Mouse (Mus musculus): ENCODE measurements around the gene Gimap1. TPM values are rescaled to one million over a fixed set of nuclear protein-coding genes. Genes with fewer than 3 reads are reported as not detected.

Gene Gimap1
- polyA plus RNA-seq (2014; fragmentation: Illumina TruSeq; extraction: RNeasy Lipid Tissue Mini Kit (QIAGEN cat#74804); ENCODE audit: low read depth, low replicate concordance): 2.8 TPM

GRCm38 (mm10) chr6:48738961-48739779, at the start of gene Gimap1:
TSS of gene Gimap1 (plus strand) at chr6:48739054.

DNA sequence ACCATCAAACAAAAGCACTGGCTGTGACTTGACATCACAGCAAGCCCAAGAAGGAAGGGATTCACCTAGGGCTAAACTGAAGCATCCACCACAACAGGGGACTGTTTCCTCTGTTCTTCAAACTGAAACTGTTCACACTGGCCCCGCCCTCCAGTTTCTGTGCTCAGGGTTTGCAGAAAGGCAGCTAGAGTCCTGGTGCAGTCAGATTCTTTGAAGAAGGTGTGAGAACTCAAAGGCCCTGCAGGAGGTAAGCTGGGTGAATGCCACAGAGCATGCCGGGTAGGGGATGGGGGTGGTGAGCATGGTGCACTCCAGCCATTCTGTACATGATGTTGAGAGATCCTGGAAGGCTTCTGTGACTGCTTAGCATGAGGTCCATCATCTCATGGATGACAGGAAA, 20.4 kb upstream of the Gimap1 start, which contains the start of the genes Gm28053 and Gimap7:
TSS of gene Gm28053 (plus strand) at position 153 of the 400 bp plus-strand sequence.
TSS of gene Gimap7 (plus strand) at position 167 of the 400 bp plus-strand sequence.

DNA sequence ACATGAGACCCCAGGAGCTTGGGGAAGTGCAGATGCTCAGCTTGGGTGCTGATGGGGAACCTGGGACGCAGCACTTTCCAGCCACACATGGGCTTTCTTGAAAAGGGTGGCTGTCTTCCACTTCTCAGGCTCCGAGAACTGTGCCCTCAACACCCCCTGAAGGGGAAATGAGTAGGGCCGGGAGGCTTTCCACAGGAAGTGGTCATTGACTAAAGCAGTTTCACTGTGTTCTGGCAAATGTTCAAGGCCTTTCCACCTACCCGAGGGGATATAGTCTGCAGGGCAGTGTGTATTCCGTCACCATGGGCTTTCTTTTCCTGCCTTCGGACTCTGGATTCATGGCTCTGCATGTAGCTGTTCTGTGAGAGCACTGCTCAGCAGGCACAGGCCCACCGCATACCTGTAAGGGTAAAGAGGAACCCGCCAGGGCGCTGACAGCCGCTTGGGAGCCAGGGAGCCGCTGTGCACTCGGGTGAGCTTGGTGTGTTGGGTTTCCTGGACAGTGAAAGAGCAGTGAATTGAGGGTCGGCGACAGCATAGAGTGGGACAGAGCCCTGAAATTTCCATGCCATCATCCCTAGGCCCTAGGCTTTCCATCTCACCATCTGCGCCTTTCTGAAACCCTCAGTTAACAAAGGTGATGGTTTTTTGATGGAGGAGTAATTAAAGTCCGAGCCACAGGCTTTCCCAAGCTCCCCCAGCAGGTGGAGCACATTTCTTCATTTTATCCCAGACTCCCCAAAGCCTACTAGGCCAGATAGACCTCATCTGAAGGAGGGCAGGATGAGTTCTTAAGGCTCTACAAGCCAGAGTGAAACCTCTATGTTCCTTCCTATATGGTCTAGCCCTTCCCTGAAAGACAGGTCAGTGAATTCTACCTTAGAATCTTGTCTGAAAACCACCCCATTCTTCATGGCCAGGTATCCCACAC, 7.4 kb downstream of the Gimap1 start, which contains the start of gene Gimap5:
TSS of gene Gimap5 (plus strand) at position 239 of the 931 bp plus-strand sequence.

DNA sequence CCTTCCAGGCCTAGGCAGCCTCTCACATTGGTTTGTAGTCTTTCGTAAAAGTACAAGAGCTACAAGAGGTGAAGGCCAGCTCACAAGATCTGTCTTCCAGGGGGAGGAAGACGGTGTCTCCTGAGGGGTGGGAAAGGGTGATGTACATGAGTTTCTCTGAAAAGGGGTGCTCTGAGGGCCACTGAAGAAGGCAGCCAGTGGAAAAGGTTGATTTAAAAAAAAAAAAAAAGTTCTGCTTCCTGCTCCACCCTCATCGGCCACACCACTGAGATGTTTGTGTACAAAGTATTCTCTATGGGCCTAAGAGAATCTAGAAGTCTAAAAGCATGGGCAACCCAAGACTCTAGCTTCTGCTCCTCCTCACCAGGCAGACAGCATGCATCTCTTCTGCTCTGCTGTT, 31.8 kb downstream of the Gimap1 start, which contains the start of gene Gimap3:
TSS of gene Gimap3 (minus strand) at position 156 of the 400 bp plus-strand sequence.

Other genes with a start within 250 kb of the Gimap1 start
- gene Atp6v0e2, start 201.4 kb upstream of the Gimap1 start, polyA plus RNA-seq (2014; fragmentation: Illumina TruSeq; extraction: RNeasy Lipid Tissue Mini Kit (QIAGEN cat#74804); ENCODE audit: low read depth, low replicate concordance): 55.5 TPM
- 8.5 TPM for gene Lrrc61, start 184.3 kb upstream of the Gimap1 start, polyA plus RNA-seq (2014; fragmentation: Illumina TruSeq; extraction: RNeasy Lipid Tissue Mini Kit (QIAGEN cat#74804); ENCODE audit: low read depth, low replicate concordance)
- 7.2 TPM for gene Rarres2, start 166.3 kb upstream of the Gimap1 start, polyA plus RNA-seq (2014; fragmentation: Illumina TruSeq; extraction: RNeasy Lipid Tissue Mini Kit (QIAGEN cat#74804); ENCODE audit: low read depth, low replicate concordance)
- gene Gm45021, start 149.4 kb upstream of the Gimap1 start, polyA plus RNA-seq (2014; fragmentation: Illumina TruSeq; extraction: RNeasy Lipid Tissue Mini Kit (QIAGEN cat#74804); ENCODE audit: low read depth, low replicate concordance): not detected
- 12.8 TPM for gene Repin1, start 145.2 kb upstream of the Gimap1 start, polyA plus RNA-seq (2014; fragmentation: Illumina TruSeq; extraction: RNeasy Lipid Tissue Mini Kit (QIAGEN cat#74804); ENCODE audit: low read depth, low replicate concordance)
- gene Gm44965, start 145.1 kb upstream of the Gimap1 start, polyA plus RNA-seq (2014; fragmentation: Illumina TruSeq; extraction: RNeasy Lipid Tissue Mini Kit (QIAGEN cat#74804); ENCODE audit: low read depth, low replicate concordance): not detected
- 0.12 TPM for gene Zfp775, start 137.0 kb upstream of the Gimap1 start, polyA plus RNA-seq (2014; fragmentation: Illumina TruSeq; extraction: RNeasy Lipid Tissue Mini Kit (QIAGEN cat#74804); ENCODE audit: low read depth, low replicate concordance)
- 0.35 TPM for gene AI854703, start 112.3 kb upstream of the Gimap1 start, polyA plus RNA-seq (2014; fragmentation: Illumina TruSeq; extraction: RNeasy Lipid Tissue Mini Kit (QIAGEN cat#74804); ENCODE audit: low read depth, low replicate concordance)
- gene Gimap8, start 91.8 kb upstream of the Gimap1 start, polyA plus RNA-seq (2014; fragmentation: Illumina TruSeq; extraction: RNeasy Lipid Tissue Mini Kit (QIAGEN cat#74804); ENCODE audit: low read depth, low replicate concordance): 33.4 TPM
- gene Gimap9, start 62.9 kb upstream of the Gimap1 start, polyA plus RNA-seq (2014; fragmentation: Illumina TruSeq; extraction: RNeasy Lipid Tissue Mini Kit (QIAGEN cat#74804); ENCODE audit: low read depth, low replicate concordance): 18.7 TPM
- gene Gimap4, start 54.5 kb upstream of the Gimap1 start, polyA plus RNA-seq (2014; fragmentation: Illumina TruSeq; extraction: RNeasy Lipid Tissue Mini Kit (QIAGEN cat#74804); ENCODE audit: low read depth, low replicate concordance): 218 TPM
- 106 TPM for gene Gimap6, start 30.8 kb upstream of the Gimap1 start, polyA plus RNA-seq (2014; fragmentation: Illumina TruSeq; extraction: RNeasy Lipid Tissue Mini Kit (QIAGEN cat#74804); ENCODE audit: low read depth, low replicate concordance)
- 4.4 TPM for gene Gm28053, start 20.4 kb upstream of the Gimap1 start, polyA plus RNA-seq (2014; fragmentation: Illumina TruSeq; extraction: RNeasy Lipid Tissue Mini Kit (QIAGEN cat#74804); ENCODE audit: low read depth, low replicate concordance)
- not detected for gene Gimap7, start 20.4 kb upstream of the Gimap1 start, polyA plus RNA-seq (2014; fragmentation: Illumina TruSeq; extraction: RNeasy Lipid Tissue Mini Kit (QIAGEN cat#74804); ENCODE audit: low read depth, low replicate concordance)
- gene Gimap5, start 7.1 kb downstream of the Gimap1 start, polyA plus RNA-seq (2014; fragmentation: Illumina TruSeq; extraction: RNeasy Lipid Tissue Mini Kit (QIAGEN cat#74804); ENCODE audit: low read depth, low replicate concordance): 10.3 TPM
- 1.2 TPM for gene Gimap3, start 31.8 kb downstream of the Gimap1 start, polyA plus RNA-seq (2014; fragmentation: Illumina TruSeq; extraction: RNeasy Lipid Tissue Mini Kit (QIAGEN cat#74804); ENCODE audit: low read depth, low replicate concordance)
- gene Tmem176a, start 101.9 kb downstream of the Gimap1 start, polyA plus RNA-seq (2014; fragmentation: Illumina TruSeq; extraction: RNeasy Lipid Tissue Mini Kit (QIAGEN cat#74804); ENCODE audit: low read depth, low replicate concordance): 200 TPM
- 47.6 TPM for gene Tmem176b, start 102.4 kb downstream of the Gimap1 start, polyA plus RNA-seq (2014; fragmentation: Illumina TruSeq; extraction: RNeasy Lipid Tissue Mini Kit (QIAGEN cat#74804); ENCODE audit: low read depth, low replicate concordance)
- gene Aoc1, start 133.8 kb downstream of the Gimap1 start, polyA plus RNA-seq (2014; fragmentation: Illumina TruSeq; extraction: RNeasy Lipid Tissue Mini Kit (QIAGEN cat#74804); ENCODE audit: low read depth, low replicate concordance): not detected
- not detected for gene 1600015I10Rik, start 190.8 kb downstream of the Gimap1 start, polyA plus RNA-seq (2014; fragmentation: Illumina TruSeq; extraction: RNeasy Lipid Tissue Mini Kit (QIAGEN cat#74804); ENCODE audit: low read depth, low replicate concordance)
- not detected for gene Doxl2, start 235.9 kb downstream of the Gimap1 start, polyA plus RNA-seq (2014; fragmentation: Illumina TruSeq; extraction: RNeasy Lipid Tissue Mini Kit (QIAGEN cat#74804); ENCODE audit: low read depth, low replicate concordance)
- not detected for gene Svs1, start 247.8 kb downstream of the Gimap1 start, polyA plus RNA-seq (2014; fragmentation: Illumina TruSeq; extraction: RNeasy Lipid Tissue Mini Kit (QIAGEN cat#74804); ENCODE audit: low read depth, low replicate concordance)

All from adrenal gland, adult 10 weeks (tissue).